Mouse (Mus musculus) heart, postnatal 0 days (tissue): ENCODE data around the gene Ptgfr. TPM values are rescaled to one million over a fixed set of nuclear protein-coding genes. Genes with fewer than 3 reads are reported as not detected.

Experiments used
- ATAC-seq: fragments of 200-750 bp; cut with Nextera tagmentation; 2 replicates; pipeline ENCODE4 v1.8.0; 2017; ENCODE audit warnings: low read depth, moderate number of reproducible peaks, moderate library complexity; ENCODE audit not compliant: insufficient read depth
- DNase-seq: peaks from one replicate; pipeline ENCODE4 v3.0.0-alpha.2; 2016; ENCODE audit warnings: low spot score
- H3K27ac ChIP-seq: fragments of 300-500 bp; sonication (generic); 2 replicates; pipeline ENCODE4 v1.5.1; 2014; ENCODE audit warnings: low read depth, mild to moderate bottlenecking
- H3K27me3 ChIP-seq: fragments of 300-500 bp; sonication (generic); 2 replicates; pipeline ENCODE4 v1.6.1; 2014; ENCODE audit warnings: low read length, mixed read lengths; ENCODE audit not compliant: control insufficient read depth, insufficient read depth
- H3K36me3 ChIP-seq: fragments of 300-500 bp; sonication (generic); replicated peaks from 2 replicates; pipeline ENCODE4 v1.6.1; 2014; ENCODE audit warnings: low read length, mixed read lengths; ENCODE audit not compliant: control insufficient read depth, insufficient read depth
- H3K4me1 ChIP-seq: fragments of 300-500 bp; sonication (generic); 2 replicates; pipeline ENCODE4 v1.6.1; 2014; ENCODE audit warnings: antibody characterized with exemption; ENCODE audit not compliant: control insufficient read depth, insufficient read depth
- H3K4me2 ChIP-seq: fragments of 300-500 bp; sonication (generic); 2 replicates; pipeline ENCODE4 v1.6.1; 2014; ENCODE audit warnings: low read depth, mild to moderate bottlenecking, low read length, moderate library complexity
- H3K4me3 ChIP-seq: fragments of 300-500 bp; sonication (generic); 2 replicates; pipeline ENCODE4 v1.5.1; 2014; ENCODE audit warnings: low read depth, low read length
- H3K9ac ChIP-seq: fragments of 300-500 bp; sonication (generic); replicated peaks from 2 replicates; pipeline ENCODE4 v1.6.1; 2014; ENCODE audit warnings: low read depth, low read length, mixed read lengths
- H3K9me3 ChIP-seq: fragments of 300-500 bp; sonication (generic); replicated peaks from 2 replicates; pipeline ENCODE4 v1.6.1; 2016; ENCODE audit warnings: low read length; ENCODE audit not compliant: control insufficient read depth
- CTCF ChIP-seq: IDR thresholded peaks from 2 replicates; pipeline ENCODE4 v1.5.1; 2016; ENCODE audit warnings: antibody characterized with exemption, control low read depth, low read depth
- EP300 ChIP-seq: IDR thresholded peaks from 2 replicates; pipeline ENCODE4 v1.6.1; 2016; ENCODE audit warnings: antibody characterized with exemption, low read depth
- WGBS: fragments of 180-500 bp; shearing (Covaris S2); extraction: QIAGEN DNeasy Blood & Tissue Kit; methylation state at CpG from one replicate; pipeline ENCODE4 v1.1.7; 2014; 5-methylcytosine and 5-hydroxymethylcytosine counted together
- polyA plus RNA-seq: library from polyadenylated mRNA; unstranded; fragments of >200 nt; fragmentation: Nextera tagmentation; extraction: Ambion mirVana; gene quantifications from 2 replicates; pipeline ENCODE4 v1.2.1, GENCODE M21; 2015
- total RNA-seq: library from RNA; depleted of rRNA; stranded (reverse); fragments of >200 nt; gene quantifications from 2 replicates; pipeline ENCODE4 v1.2.3, GENCODE M21; 2014; ENCODE audit warnings: low replicate concordance

The Ptgfr gene
- total and polyA plus RNA-seq, 2 experiments from 2014 or later, result 0.57 to 1.5 TPM

- no peak for DNase-seq
These were observed 13.2 kb upstream of the Ptgfr start for GRCm38 (mm10) chr3:151850621-151851020.

GRCm38 (mm10) chr3:151846292-151846691 is 8.9 kb upstream of the Ptgfr start:
- Histone ChIP-seq H3K4me1 (peaks cover 8% of the 10 kb centered on the region; the same call in 1 of the 2 replicates), H3K4me3 (no peak overlapping the region), H3K9ac (no peak overlapping the region), H3K36me3 (no peaks in the 10 kb centered on the region), H3K9me3 (no peaks in the 10 kb centered on the region), H3K27me3 (no peaks in the 10 kb centered on the region), H3K4me2 (no peak overlapping the region), H3K27ac (no peak overlapping the region)
- 73% methylated on average over 7 of the region's 7 CpGs for WGBS
- DNase-seq (no peak), ATAC-seq (no peak)
- TF ChIP-seq CTCF, result no peak

More at GRCm38 (mm10) chr3:151850621-151851020, 13.2 kb upstream of the Ptgfr start:
- Histone ChIP-seq H3K4me1 (peaks cover 5% of the 10 kb centered on the region; the same call in 1 of the 2 replicates), H3K27me3 (no peaks in the 10 kb centered on the region), H3K4me2 (no peak overlapping the region), H3K36me3 (no peaks in the 10 kb centered on the region), H3K27ac (0 out of 2 replicates have a peak overlapping the region, but pooled peaks have one; percentile 45), H3K9ac (0 out of 2 replicates have a peak overlapping the region, but pooled peaks have one; percentile 3), H3K9me3 (no peaks in the 10 kb centered on the region), H3K4me3 (no peak overlapping the region)
- ATAC-seq, result no peak
- 40% methylated on average over 1 of the region's 1 CpGs for WGBS
- no peak for TF ChIP-seq EP300
- TF ChIP-seq CTCF, result no peak

GRCm38 (mm10) chr3:151844361-151845154 is 7.1 kb upstream of the Ptgfr start:
- no peak overlapping the region for H3K4me2 ChIP-seq
- H3K9ac ChIP-seq, result no peak overlapping the region
- DNase-seq (no peak), ATAC-seq (no peak)
- H3K27me3 ChIP-seq, result no peaks in the 10 kb centered on the region
- WGBS, result 62% methylated on average over 5 of the region's 5 CpGs
- no peak overlapping the region for H3K27ac ChIP-seq
- 0 out of 2 replicates have a peak, but pooled peaks cover 3% of the 10 kb centered on the region for H3K4me1 ChIP-seq
- no peaks in the 10 kb centered on the region for H3K9me3 ChIP-seq
- TF ChIP-seq CTCF, result no peak
- TF ChIP-seq EP300, result no peak
- H3K36me3 ChIP-seq, result no peaks in the 10 kb centered on the region
- no peak overlapping the region for H3K4me3 ChIP-seq

- no peak for ATAC-seq
- H3K9ac ChIP-seq, result no peak overlapping the region
- 64% methylated on average over 3 of the region's 3 CpGs for WGBS
These were observed 3.3 kb upstream of the Ptgfr start for GRCm38 (mm10) chr3:151840688-151841087.

GRCm38 (mm10) chr3:151838372-151838771 is 942 bp upstream of the Ptgfr start:
- Histone ChIP-seq H3K4me3 (no peak overlapping the region), H3K4me1 (0 out of 2 replicates have a peak, but pooled peaks cover 6% of the 10 kb centered on the region), H3K27ac (no peak overlapping the region), H3K9me3 (no peaks in the 10 kb centered on the region), H3K4me2 (no peak overlapping the region), H3K36me3 (no peaks in the 10 kb centered on the region), H3K9ac (no peak overlapping the region), H3K27me3 (no peaks in the 10 kb centered on the region)
- DNase-seq (no peak), ATAC-seq (no peak)
- no peak for TF ChIP-seq CTCF
- 51% methylated on average over 6 of the region's 6 CpGs for WGBS

More at GRCm38 (mm10) chr3:151840688-151841087, 3.3 kb upstream of the Ptgfr start:
- Histone ChIP-seq H3K36me3 (no peaks in the 10 kb centered on the region), H3K4me2 (no peak overlapping the region), H3K4me1 (0 out of 2 replicates have a peak, but pooled peaks cover 9% of the 10 kb centered on the region), H3K27me3 (no peaks in the 10 kb centered on the region), H3K27ac (no peak overlapping the region), H3K4me3 (no peak overlapping the region), H3K9me3 (no peaks in the 10 kb centered on the region)
- TF ChIP-seq EP300, result no peak
- TF ChIP-seq CTCF, result no peak
- DNase-seq, result no peak
